Mouse (Mus musculus) E14TG2a.4 (cell line): ENCODE measurements around the gene Mndal.
"Not testable (repeated sequence)": the region's sequence is repeated elsewhere in the genome, so short reads cannot be mapped to it uniquely, and the experiment has no call there.

ENCODE experiments used
- CTCF ChIP-seq: conservative IDR thresholded peaks from 2 replicates; pipeline ENCODE4 v1.5.1; 2014; ENCODE audit warnings: low read length
- POU5F1 ChIP-seq: IDR thresholded peaks from 2 replicates; pipeline ENCODE4 v1.6.1; 2014; ENCODE audit warnings: low read length, borderline replicate concordance

GRCm38 (mm10) chr1:173905885-173906284 is 36.4 kb downstream of the Mndal start:
- not testable (repeated sequence) for TF ChIP-seq CTCF, POU5F1
